Mouse (Mus musculus): ENCODE measurements around the gene Oas3. TPM values are rescaled to one million over a fixed set of nuclear protein-coding genes. Genes with fewer than 3 reads are reported as not detected.

Oas3 gene
- total RNA-seq, 1 experiment from 2014 or later, result 8.6 TPM

- peak; percentile 77 to 79 for ATAC-seq (replicated peaks in 1 of 2; ENCODE audit: insufficient read depth in 1 of 2, low FRiP score in 2 of 2, low TSS enrichment in 1 of 2, low read depth in 1 of 2, poor library complexity in 2 of 2, severe bottlenecking in 2 of 2)
Observed at GRCm38 (mm10) chr5:120775287-120775985, 2.0 kb downstream of the Oas3 start.

DNA sequence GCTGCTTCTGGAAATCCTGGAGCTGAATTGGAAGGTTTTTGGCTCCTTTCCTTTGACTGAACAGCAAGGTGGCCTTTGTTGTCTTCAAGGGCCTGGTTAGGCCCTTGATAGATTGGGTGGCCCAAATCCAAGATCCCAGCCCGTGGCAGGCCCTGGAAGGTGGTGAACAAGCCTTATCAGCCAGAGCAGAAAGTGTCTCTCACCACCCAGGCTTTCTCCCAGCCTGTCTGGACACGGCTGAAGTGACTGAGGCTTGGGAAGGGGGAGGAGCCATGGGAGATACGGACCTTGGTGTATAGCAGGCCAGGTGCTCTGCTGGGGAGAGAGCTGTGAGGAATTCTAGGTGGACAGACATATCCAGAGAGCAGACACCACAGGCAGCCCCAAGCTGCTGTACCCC is 8.1 kb downstream of the Oas3 start:
- ATAC-seq (replicated peaks in 1 of 2; ENCODE audit: insufficient read depth in 1 of 2, low FRiP score in 2 of 2, low TSS enrichment in 1 of 2, low read depth in 1 of 2, poor library complexity in 2 of 2, severe bottlenecking in 2 of 2), result peak in 1 of 2 experiments; percentile 39; a peak in 1 of 4 replicates

GRCm38 (mm10) chr5:120765010-120765409 is 12.5 kb downstream of the Oas3 start:
- no peak for ATAC-seq (replicated peaks in 1 of 2; ENCODE audit: insufficient read depth in 1 of 2, low FRiP score in 2 of 2, low TSS enrichment in 1 of 2, low read depth in 1 of 2, poor library complexity in 2 of 2, severe bottlenecking in 2 of 2)

DNA sequence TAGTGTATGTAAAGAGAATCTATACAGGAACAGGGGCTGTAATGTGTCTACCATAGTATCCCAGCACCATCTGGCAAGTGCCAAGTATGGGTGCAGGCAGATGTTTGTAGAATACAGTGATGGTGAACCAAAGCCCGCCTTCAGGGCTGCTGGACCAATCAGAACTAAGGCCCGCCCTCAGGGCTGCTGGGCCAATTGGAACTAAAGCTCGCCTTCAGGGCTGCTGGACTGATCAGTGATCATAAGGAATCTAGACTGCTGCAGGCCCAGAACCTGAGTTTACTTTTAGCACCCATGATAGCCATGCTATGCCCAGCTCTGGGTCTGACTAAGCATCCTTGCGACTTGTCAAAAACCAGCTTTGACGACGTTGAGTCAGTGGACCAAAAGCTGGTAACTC is 15.6 kb downstream of the Oas3 start:
- ATAC-seq (replicated peaks in 1 of 2; ENCODE audit: insufficient read depth in 1 of 2, low FRiP score in 2 of 2, low TSS enrichment in 1 of 2, low read depth in 1 of 2, poor library complexity in 2 of 2, severe bottlenecking in 2 of 2), result no peak

GRCm38 (mm10) chr5:120754215-120754614 is 23.2 kb downstream of the Oas3 start:
- ATAC-seq (replicated peaks in 1 of 2; ENCODE audit: insufficient read depth in 1 of 2, low FRiP score in 2 of 2, low TSS enrichment in 1 of 2, low read depth in 1 of 2, poor library complexity in 2 of 2, severe bottlenecking in 2 of 2), result peak; percentile 22 to 29; a peak in 1 of 4 replicates

- ATAC-seq (replicated peaks in 1 of 2; ENCODE audit: insufficient read depth in 1 of 2, low FRiP score in 2 of 2, low TSS enrichment in 1 of 2, low read depth in 1 of 2, poor library complexity in 2 of 2, severe bottlenecking in 2 of 2), result no peak
Observed at GRCm38 (mm10) chr5:120752786-120753185, 24.7 kb downstream of the Oas3 start.

GRCm38 (mm10) chr5:120751206-120751605 is 26.3 kb downstream of the Oas3 start:
- no peak for ATAC-seq (replicated peaks in 1 of 2; ENCODE audit: insufficient read depth in 1 of 2, low FRiP score in 2 of 2, low TSS enrichment in 1 of 2, low read depth in 1 of 2, poor library complexity in 2 of 2, severe bottlenecking in 2 of 2)

DNA sequence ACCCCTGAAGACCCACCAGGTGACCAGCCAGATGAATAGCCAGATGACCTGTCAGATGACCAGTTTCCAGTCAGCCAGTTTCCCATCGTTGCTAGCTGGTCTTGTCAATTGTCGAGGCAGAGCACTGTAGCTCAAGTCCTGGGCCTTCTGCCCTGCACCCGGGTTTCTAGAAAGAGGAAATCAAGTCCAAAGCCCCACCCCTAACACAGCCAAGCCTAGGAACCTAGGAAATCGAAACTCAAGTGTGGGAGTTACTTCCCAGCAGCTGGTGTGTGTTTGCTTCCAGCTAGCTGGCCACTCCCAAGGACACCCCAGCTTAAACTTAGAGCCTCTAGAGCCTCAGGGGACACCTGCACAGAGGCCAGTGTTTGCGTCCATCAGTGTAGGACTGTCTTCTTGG is 27.8 kb downstream of the Oas3 start, which contains the start of gene Oas2:
Gene Oas2, minus strand, starts transcription at position 166 of the 400 bp plus-strand sequence.
- peak; percentile 40 to 69; a peak in 2 of 4 replicates for ATAC-seq (replicated peaks in 1 of 2; ENCODE audit: insufficient read depth in 1 of 2, low FRiP score in 2 of 2, low TSS enrichment in 1 of 2, low read depth in 1 of 2, poor library complexity in 2 of 2, severe bottlenecking in 2 of 2)

DNA sequence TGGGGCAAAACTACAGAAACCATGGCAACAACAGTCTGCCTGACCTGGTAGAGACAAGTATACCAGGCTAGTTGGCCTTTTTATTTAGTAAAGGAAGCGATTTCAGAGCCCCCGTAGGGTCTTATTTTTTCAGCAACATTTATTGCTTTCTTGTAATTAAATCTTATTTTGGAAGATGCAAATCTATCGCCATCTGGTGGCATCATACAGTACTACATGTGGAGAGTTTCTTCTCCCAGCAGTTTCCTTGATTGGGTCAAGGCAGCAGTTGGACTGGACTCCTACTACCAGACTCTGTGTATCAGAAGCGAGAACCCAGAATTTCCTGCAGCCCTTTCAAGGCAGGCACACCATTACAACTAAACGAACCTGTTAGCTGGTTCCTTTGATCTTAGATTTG is 31.0 kb downstream of the Oas3 start:
- ATAC-seq (replicated peaks in 1 of 2; ENCODE audit: insufficient read depth in 1 of 2, low FRiP score in 2 of 2, low TSS enrichment in 1 of 2, low read depth in 1 of 2, poor library complexity in 2 of 2, severe bottlenecking in 2 of 2), result 0 out of 4 replicates have a peak, but pooled peaks of 1 of the 2 experiments have one; percentile 33

DNA sequence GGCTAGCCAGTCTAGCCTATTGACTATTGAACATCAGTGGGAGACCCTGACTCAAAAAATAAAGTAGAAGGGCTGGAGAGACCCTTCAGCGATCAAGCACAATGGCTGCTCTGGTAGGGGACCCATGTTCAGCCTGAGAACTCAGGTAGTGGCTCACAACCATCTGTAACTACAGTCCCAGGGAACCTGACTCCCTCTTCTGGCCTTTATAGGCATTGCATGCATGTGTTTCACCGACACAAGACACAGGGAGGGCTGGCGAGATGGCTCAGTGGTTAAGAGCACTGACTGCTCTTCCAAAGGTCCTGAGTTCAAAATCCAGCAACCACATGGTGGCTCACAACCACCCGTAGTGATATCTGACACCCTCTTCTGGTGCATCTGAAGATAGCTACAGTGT is 35.3 kb downstream of the Oas3 start:
- ATAC-seq (replicated peaks in 1 of 2; ENCODE audit: insufficient read depth in 1 of 2, low FRiP score in 2 of 2, low TSS enrichment in 1 of 2, low read depth in 1 of 2, poor library complexity in 2 of 2, severe bottlenecking in 2 of 2), result 0 out of 4 replicates have a peak, but pooled peaks of 1 of the 2 experiments have one; percentile 58

GRCm38 (mm10) chr5:120734380-120734990 is 43.0 kb downstream of the Oas3 start:
- ATAC-seq (replicated peaks in 1 of 2; ENCODE audit: insufficient read depth in 1 of 2, low FRiP score in 2 of 2, low TSS enrichment in 1 of 2, low read depth in 1 of 2, poor library complexity in 2 of 2, severe bottlenecking in 2 of 2), result no peak

- no peak for ATAC-seq (replicated peaks in 1 of 2; ENCODE audit: insufficient read depth in 1 of 2, low FRiP score in 2 of 2, low TSS enrichment in 1 of 2, low read depth in 1 of 2, poor library complexity in 2 of 2, severe bottlenecking in 2 of 2)
Observed at GRCm38 (mm10) chr5:120733696-120734095, 43.8 kb downstream of the Oas3 start.

DNA sequence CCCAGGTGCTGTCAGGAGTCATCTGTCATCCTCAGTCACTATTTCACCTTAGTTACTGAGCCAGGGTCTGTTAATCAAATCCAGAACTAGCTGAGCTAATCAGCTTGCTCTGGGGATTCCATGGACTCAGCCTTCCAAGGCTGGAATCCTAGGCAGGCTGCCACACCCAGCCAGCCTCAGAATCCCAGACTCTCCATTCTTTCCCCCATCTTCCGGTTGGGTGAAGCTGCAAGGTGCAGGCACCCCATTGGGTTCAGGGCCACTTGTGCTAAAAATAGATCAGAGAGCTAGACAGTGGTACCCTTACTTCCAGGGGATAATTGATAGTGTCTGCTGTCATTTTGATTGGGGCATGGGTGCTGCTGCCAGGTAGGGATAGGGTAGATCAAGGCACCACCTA is 44.7 kb downstream of the Oas3 start:
- no peak for ATAC-seq (replicated peaks in 1 of 2; ENCODE audit: insufficient read depth in 1 of 2, low FRiP score in 2 of 2, low TSS enrichment in 1 of 2, low read depth in 1 of 2, poor library complexity in 2 of 2, severe bottlenecking in 2 of 2)

DNA sequence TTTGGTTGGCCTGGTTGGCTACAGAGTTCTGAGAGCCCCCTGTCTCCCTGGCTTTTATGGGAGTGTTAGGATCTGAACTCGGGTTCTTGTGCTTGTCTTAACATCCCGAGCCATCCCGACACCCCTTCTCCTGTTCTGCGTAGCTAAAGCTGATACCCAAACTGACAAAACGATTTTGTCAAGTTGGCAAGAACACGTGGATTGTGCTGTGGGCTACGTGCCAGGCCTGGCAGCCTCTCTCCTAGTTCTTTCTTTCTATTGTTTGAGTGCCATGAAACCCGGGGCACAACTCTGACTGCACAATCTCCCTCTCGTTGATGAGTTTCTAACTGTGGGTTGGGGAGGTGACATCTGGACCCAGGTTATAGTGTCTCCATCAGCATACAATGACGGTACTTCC is 48.1 kb downstream of the Oas3 start:
- ATAC-seq (replicated peaks in 1 of 2; ENCODE audit: insufficient read depth in 1 of 2, low FRiP score in 2 of 2, low TSS enrichment in 1 of 2, low read depth in 1 of 2, poor library complexity in 2 of 2, severe bottlenecking in 2 of 2), result no peak

DNA sequence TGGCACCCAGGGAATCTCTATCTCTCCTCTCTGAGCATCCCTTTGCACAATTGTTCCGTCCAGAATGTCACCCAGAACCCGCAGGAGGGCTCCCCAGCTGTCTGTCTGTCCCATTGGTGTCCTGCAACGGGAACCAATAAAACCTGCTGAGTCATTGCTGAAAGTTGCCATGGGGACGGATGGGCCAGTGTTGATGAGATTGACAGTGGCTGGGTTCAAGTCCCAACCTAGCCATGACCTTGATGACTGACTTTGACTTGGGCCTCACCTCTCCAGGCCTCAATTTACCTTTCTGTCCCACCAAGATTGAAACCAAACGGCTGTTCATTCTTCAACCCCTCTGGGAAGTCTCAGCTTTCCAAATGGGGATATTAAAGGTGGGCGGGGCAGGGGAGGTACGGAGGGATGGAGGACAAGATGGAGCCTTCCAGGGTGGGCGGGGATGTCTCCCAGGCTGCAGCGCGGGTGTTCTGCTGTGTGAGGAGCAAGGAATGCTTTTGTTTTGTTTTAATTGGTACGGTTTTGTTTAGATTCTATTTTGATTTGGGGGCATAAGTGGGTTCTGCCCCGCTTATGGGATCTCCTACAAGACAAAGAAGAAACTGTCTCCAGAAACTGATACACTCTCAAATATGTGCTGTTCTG is 51.5 kb downstream of the Oas3 start:
- no peak for ATAC-seq (replicated peaks in 1 of 2; ENCODE audit: insufficient read depth in 1 of 2, low FRiP score in 2 of 2, low TSS enrichment in 1 of 2, low read depth in 1 of 2, poor library complexity in 2 of 2, severe bottlenecking in 2 of 2)

- ATAC-seq (replicated peaks in 1 of 2; ENCODE audit: insufficient read depth in 1 of 2, low FRiP score in 2 of 2, low TSS enrichment in 1 of 2, low read depth in 1 of 2, poor library complexity in 2 of 2, severe bottlenecking in 2 of 2), result no peak
Observed at GRCm38 (mm10) chr5:120721005-120721404, 56.5 kb downstream of the Oas3 start.

DNA sequence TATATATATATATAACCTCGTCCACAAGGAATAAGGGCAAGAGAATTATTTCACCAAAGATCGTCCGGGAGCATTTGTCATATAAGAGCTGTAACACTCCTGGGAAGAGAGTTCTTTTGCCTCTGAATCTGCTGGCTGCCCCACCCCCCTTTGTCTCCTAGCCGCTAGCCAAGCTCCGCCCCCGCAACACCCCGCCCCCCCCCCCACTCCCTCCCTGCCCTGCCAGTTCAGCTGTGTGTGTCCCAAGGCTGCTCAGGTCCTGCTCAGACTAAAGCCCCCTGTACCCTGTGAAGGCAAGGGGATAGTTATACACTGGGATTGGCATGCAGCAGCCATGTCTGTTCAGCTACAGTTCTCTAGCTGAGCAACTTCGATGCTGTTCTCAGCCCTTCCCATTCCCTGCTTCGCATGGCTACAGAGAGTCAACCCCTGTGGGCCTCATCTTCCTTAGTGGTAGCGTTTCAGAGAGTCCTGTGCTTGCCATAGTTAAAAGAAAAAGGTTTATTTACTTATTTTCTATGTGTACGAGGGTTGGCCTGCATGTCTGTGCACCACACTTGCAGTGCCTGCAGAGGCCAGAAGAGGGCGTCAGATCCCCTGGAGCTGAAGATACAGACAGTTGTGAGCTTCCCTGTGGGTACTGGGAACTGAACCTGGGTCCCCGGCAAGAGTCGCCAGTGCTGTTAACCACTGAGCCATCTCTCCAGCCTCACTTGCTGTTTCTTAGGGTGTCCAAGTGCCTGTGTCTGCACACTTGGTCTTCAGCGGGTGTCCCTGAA is 58.7 kb downstream of the Oas3 start:
- ATAC-seq (replicated peaks in 1 of 2; ENCODE audit: insufficient read depth in 1 of 2, low FRiP score in 2 of 2, low TSS enrichment in 1 of 2, low read depth in 1 of 2, poor library complexity in 2 of 2, severe bottlenecking in 2 of 2), result no peak

DNA sequence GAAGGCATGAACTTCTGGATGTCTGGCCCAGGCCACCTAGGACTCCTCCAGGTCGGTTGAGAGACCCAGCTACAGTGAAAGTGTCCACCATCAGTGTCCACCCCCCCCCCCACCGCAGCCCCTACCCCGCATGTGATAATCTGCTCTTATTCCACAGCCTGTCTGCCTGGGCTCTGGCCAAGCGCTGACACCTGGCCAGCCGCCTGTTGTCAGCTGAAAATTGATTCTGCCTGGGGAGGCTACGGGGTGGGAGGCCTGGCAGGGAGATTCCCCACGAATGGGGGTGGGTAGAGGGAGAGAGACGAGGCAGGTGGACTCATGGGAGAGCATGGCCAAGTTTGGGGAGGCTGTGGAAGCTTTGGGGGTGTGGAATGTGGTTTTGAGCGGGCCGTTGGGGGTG is 60.3 kb downstream of the Oas3 start:
- no peak for ATAC-seq (replicated peaks in 1 of 2; ENCODE audit: insufficient read depth in 1 of 2, low FRiP score in 2 of 2, low TSS enrichment in 1 of 2, low read depth in 1 of 2, poor library complexity in 2 of 2, severe bottlenecking in 2 of 2)

Measured in hematopoietic stem cell, adult 5-6 weeks (primary cell).